Mouse (Mus musculus): ENCODE measurements around the gene Usp15.

Gene Usp15

DNA sequence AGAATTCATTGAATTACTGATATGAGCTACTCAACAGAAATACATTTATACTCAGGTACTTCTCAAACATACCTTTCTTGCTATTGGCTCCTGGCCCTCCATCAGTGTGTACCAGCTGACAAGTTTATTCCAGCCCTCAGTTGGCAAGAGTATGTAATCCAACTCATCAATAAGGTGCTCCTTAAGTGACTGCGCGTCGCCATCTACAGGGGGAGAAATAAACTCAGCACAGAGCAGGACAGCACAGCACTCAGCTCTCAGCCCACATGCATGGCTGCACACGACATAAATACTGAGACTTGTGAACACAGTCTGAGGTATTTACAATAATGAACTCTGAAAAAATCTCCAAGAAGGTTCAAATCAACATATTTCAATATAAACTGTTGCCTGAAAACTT, 21.0 kb downstream of the Usp15 start:
- no peak for DNase-seq (ENCODE audit: low spot score)

DNA sequence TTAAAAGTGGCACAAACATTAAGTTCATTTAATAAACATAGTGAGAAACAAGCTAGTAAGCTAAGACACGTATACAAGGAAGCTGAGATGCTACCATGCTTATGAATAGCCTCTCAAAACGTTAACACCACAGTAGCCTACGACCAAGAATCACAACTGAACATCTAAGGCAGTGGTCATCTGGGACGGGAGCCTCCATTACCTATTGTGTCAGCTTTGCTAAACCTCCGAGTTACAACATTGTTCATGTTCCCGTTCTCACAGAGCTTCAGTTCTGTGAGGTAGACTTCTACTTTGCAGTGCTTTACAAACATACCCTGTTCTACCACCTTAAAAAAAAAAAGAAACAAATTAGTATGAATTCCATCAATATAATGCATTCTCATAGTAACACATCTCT, 25.9 kb downstream of the Usp15 start:
- DNase-seq (ENCODE audit: low spot score): no peak

DNA sequence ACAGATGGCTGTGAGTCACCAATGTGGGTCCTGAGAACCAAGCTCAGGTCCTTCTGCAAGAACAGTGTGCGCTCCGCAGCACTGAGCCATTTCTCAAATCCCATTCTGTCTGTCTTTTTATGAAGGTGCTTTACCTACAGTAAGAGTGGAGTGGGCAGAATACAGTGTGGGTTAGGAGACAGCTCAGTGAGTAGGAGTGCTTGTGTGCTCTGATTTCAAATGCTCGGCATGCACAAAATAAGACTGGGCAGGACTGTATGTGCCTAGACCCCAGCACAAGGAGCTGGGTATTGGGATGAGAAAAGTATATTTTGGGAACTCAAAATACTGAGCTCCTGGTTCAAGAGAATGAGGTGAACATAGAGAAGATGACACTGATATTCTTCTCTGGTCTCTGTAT, 31.3 kb downstream of the Usp15 start:
- no peak for DNase-seq (ENCODE audit: low spot score)

DNA sequence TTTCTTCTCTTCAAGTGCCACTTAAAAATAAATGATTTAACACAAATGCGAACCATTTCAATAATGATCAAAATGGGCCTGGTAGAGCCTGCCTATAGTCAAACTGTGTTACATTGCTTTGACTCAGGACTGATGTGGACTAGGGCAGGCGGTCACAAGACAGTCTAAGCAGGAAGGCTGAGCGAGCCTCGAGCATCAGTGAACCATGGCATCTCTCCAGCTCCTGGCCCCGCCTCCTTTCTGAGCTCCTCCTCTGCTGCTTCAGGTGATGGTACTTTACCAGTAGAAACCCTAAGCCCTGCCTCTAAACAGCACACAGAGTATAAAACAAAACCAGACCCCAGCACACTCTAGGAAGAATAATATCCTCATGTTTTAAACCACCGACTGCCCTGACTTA, 36.3 kb downstream of the Usp15 start:
- DNase-seq (ENCODE audit: low spot score): no peak

DNA sequence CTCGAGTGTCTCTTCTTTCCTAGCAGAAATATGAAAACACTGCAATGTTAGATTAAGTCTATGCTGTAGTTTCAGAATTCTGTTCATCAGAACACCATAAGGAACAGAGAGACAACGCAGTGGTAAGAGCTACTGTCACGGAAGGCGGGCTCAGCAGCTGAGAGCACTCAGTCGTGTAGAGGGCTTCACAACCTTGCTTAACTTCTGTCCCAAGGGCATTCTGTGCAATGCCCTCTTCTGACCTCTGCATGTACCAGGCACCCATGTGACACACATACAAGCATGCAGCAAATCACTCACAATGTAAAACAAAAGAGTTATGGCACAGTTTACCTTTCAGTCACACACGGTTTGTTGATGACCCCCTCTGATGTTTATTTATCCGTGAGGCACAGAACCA, 37.5 kb downstream of the Usp15 start:
- no peak for DNase-seq (ENCODE audit: low spot score)

DNA sequence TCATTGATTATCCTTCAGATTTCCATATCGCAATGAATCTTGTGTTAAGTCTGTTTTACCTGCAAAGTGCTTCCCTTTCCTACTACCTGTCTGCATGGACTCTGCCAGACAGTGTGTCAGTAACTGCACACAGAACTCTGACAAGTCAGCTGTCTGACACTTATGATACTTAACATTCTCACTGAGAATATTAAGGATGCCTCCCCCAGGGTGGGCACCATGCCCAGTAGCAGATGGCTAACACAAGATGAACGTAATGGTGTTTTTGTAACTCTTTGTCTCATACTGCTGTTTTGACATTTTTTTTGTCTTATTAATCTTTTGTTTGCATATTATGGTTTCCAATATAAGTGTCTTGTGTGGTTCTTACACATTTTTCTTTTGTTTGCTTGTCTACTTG, 40.4 kb downstream of the Usp15 start:
- no peak for DNase-seq (ENCODE audit: low spot score)

DNA sequence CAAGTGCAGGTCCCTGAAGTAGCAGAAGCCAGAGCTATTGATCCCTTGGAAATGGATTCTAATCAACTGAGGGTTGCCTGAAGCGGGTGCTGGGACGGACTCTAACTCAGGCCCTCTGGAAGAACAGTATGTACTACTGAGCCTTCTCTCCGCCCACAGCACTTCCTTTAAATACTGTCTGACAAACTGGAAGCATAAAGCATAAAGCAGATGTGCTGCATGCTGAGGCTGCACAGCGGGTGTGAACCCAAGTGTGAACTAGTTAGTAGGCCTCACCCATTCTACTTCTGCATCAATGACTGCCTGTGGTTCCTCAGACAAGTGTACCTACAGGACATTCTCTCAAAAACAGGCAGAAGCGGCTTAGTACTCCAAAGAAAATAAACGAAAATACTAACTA, 41.0 kb downstream of the Usp15 start:
- no peak for DNase-seq (ENCODE audit: low spot score)

DNA sequence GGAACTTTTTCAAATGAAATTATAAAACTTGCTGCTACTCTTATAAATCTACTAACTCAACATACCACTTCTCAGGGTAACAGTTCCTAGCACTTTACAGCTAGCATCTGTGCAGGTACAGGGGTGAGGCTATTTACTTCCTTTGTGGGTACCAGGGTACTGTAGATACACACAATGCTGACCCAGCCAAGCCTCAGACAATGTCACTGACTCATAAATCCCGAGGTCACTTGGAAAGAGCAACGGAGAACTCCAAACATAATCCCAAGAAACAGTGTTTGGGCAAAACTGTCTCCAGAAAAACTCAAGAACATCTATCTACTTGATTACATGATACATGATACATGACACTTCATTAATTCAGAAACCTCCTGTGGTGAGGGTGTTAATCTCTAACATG, 43.5 kb downstream of the Usp15 start:
- DNase-seq (ENCODE audit: low spot score): no peak

DNA sequence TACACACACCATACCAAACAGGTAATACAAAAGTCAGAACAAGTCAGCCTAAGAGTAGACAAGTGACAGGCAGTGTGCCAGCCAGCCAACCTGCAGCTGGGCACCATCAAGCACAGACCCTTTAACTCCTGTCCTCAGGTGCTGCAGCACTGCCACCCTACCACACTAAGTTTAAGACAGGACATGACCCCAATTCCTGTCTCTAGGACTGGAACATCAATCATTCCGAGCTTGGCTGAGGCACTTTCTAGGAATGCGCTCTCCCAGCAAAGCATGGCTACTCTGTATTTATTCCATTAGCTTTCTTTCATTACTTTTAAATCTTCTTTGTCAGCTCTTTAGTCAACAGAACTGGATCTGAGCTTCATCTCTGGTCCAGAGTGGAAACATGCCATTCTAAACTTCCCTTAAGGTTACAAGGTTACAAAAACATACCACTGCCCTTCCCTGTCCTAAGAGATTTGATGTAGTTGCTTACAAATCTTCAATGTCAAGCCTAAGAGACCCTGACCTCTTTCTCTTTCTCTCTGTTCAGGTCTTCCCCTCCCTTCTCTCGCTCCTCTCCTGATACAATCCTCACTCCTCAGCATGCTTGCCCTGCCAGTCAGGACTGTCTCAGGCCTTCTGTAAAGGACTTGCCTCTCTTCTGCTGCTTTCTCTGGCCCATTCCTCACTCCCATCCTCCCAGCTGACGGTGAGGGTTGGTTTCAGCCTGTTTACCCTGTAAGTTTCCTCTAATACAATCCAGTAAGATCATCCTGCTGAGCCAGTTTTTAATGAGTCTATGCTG, 48.6 kb downstream of the Usp15 start:
- DNase-seq (ENCODE audit: low spot score): no peak

DNA sequence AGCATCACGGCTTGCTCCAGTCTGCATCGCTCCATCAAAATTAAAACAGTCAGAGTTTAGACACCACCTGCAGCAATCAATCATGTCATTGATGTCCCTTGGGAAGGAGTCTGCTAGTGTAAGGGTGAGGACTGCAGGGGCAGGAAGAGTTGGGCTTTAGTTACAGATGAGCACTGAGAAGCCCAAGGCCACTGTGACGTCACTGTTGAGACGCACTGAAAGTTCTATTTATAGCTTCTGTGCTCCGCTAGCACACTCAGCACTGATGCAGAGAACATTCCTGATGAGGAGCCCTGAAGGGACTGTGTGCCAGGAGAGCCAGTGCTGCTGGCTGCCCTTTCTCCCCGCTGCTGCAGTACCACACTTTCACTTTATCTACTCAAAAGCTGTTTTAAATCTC, 49.6 kb downstream of the Usp15 start:
- no peak for DNase-seq (ENCODE audit: low spot score)

DNA sequence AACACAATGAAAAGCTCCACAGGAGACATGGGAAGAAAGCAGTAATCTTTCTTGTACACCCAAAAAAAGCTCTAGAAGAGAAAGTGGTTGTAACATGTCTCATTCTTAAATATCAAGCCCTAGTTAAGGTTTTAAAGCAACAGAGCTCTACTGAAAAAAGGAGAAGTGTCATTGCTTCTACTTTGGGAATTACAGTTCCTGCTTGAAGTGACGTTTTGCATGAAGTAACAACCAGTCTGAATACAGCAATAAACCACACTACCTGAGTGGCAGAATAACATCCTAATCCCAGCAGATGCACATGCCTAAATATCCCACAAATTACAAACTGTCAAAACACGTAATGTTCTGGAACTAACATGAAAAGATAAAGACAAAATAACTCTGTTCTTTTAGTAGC, 50.4 kb downstream of the Usp15 start:
- DNase-seq (ENCODE audit: low spot score): no peak

DNA sequence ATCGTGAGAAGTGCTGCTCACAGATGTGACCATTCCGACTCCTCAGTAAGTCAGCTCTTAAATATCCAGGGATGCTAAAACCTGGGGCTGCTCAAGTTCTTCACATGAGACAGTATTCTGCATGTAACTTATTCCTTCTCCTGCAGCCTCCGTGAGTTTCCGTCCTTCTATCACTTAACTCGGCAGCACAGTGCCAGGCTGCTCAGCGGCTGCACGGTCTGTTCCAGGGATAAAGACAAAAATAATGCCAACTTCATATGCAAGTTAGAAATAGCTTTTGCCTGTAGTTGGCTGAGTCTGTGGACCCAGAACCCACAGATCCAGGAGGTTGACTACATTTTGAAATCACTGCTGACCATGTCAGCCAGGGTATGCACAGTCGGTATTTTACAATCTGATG, 52.5 kb downstream of the Usp15 start:
- DNase-seq (ENCODE audit: low spot score): no peak

DNA sequence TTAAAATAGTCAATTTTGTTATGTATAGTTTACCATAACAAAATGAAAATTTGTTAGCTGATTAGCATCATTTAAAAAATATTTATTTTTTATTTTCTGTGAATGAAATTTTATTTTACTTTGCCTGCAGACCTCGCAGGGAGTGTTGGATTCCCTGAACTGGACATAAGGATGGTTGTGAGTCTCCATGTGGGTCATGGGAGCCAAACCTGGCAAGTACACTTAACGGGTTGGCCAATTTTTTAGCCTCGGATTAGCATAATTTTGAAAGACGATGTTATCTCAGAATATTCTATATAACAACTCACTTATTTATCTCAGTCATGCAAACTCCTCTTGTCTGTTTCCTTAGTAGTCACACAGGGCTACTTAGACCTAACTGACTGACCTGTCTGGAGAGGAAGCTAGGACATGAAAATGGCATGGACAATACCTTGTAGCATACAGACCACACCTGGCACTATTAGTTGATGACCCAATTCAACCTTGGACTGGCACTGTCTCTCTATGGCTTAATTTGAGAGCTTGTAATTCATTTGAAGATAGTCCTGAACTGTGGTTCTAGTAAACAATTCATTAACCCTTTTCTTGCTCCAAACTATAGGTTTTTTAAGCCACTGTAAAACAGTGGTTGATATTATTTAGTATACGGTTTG, 54.3 kb downstream of the Usp15 start:
- no peak for DNase-seq (ENCODE audit: low spot score)

DNA sequence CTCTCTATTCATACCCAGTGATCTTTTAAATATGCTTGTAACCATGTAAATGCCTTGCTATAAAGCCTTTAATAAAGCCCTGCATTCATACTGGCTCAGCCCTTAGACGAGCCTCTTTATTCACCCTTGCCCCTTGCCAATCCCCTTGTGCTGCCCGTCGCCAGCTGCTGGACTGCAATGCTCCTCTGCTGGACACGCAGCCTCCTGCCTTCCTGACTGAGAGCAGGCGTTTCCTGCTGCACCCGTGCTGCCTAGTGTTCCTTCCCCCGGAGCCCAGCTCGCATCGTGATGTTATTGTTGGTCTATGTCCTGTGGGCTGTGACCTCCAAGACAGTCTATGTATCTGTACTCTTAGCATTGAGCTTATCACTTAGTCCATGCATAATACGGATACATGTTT, 61.0 kb downstream of the Usp15 start:
- no peak for DNase-seq (ENCODE audit: low spot score)

DNA sequence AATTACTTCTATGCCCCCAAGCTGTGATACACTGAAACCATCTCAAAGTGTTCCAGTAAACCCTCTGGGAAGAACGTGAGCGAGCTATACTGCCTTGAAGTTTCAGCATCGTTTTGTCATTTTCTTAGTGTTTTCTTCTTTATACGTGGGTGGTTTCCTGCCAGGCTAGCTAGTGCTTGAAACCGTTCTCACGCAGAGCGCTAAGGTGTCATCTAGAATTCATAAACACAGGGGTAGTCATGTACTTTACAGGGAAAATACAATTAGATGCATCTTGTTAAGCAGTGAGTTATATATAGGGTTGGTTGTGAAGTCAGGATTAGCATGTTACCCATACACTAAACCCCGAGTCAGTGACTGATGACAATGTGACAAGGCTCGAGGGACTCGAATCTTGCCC, 65.3 kb downstream of the Usp15 start:
- DNase-seq (ENCODE audit: low spot score): no peak

DNA sequence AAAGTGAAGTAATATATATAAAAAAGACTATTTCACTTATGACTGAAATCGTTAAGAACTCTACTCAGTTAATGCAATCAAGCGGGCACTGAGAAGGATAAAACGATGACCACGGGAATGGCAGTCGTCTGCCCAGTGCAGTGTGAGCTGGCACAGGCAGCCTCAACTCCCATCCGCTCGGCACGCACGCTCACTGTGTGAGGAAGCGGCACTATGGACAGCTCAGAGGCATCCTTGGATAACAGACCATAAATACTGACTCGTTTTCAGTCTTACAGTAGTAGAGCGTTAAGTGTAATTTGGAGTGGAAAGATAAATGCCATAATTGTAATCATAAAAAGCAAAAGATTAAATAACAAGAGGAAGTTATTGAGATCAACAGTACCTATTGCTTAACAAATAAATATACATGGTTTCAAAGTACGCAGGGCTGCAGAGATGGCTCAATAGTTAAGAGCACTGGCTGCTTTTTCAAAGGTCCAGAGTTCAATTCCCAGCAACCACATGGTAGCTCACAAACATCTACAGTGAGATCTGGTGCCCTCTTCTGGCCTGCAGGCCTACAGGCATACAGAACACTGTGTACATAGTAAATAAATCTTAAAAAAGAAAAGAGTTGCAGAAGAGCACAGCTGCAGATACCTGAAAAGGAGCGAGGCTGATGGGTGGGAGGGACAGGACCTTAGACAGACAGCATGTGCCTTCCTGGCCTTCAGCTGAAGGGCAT, 76.0 kb downstream of the Usp15 start:
- DNase-seq (ENCODE audit: low spot score): no peak

DNA sequence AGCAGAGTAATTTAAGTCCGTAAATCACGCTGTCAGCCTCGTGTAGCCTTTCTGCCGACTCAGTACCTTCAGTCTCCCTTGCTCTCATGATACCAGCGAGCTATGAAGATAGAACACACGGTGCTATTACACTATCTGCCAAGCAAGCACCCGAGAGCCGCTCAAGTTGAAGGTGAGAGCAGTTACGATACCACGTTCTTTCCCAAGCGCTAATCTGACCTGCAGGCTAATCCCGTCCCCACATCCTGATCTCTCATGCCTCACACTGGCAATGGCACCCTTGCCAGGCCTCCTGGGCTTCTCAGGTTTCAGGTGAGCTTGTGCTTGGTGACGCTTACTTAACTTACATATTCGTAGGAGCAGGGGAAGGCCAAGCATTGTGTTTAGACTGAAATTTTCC, 79.9 kb downstream of the Usp15 start:
- DNase-seq (ENCODE audit: low spot score): no peak

DNA sequence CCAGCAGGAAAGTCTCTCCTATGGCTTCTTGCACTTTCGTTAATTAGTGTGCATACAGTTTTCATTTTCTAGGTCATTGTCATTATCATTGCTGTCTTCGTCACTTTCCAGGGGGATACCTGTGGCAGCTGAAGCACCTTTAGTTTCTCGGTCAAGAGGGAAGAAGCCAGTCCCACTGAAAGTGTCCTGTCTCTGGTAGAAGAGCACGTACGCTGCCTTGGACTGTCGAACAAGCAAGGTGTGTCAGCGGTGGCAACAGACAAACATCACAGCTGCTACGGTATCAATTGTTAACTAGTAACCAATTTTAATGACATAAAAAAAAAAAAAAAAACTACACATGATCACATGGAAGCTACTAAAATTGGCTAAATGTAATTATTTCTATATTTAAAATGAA, 83.3 kb downstream of the Usp15 start:
- DNase-seq (ENCODE audit: low spot score): no peak

DNA sequence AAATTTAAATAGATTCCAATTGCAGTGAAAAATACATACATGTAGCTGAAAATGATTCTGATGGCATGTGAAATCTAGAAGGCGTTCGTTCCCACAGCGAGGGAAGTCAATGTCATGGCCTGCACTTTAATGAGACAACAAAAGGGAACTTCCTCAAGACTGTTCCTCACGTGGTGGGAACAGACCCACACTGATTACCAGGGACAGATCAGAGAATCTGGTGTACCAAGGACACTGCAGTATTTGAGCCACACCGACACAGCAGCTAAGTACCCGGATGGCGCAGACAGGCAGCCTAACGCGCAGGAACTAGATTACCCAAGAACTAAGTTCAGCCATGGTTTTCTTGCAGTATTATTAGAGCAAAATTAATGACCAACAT, 84.0 kb downstream of the Usp15 start:
- DNase-seq (ENCODE audit: low spot score): no peak

DNA sequence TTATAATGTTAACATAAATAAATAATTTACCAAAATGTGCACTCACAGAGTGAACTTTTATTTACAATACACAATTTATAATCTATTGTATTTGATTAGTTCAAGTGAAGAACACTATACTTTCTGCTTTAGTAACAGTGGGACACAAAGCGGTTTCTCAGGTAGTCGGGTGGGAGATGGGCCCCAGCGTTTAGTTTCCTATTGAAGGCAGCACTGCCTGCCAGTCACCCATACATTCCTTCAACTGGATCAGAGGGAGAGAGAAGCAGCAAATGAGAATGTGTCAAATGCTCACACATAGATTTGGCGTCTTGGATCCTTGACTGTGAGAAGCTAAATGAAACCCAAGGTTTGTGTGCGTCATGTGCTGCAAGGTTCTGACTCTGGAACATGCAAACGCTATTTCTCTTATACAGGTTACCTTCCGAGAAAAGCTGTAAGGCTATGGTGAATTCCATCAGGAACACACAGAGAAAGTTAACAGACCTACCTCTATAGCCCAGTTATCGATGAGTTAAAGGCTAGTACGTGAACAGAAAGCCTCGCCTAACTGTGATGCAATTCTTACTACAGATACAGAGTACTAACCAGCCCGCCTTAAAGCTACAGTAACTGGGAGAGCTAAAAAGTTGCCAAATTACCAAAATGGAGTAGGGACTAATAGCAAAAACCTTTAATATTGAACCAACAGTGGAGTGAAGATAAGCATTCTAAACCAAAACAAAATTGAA, 84.6 kb downstream of the Usp15 start:
- no peak for DNase-seq (ENCODE audit: low spot score)

DNA sequence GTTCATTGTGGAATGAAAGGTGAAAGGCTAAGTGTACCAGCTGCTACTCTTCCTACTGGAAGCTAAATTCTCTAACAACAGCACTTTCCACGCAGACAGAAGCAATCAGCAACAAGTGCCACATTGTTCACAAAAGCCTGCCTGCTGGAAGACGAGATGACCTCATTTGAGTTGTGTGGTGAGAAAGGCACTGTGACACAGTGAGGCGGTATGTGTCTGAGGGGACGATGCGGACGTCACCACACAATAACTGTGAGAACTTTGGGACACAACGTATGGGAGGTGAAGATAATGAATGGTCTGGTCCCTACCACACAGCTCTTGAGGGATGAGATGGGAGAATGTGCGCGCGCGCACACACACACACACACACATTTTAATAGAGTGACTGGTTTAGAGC, 86.2 kb downstream of the Usp15 start:
- DNase-seq (ENCODE audit: low spot score): no peak

DNA sequence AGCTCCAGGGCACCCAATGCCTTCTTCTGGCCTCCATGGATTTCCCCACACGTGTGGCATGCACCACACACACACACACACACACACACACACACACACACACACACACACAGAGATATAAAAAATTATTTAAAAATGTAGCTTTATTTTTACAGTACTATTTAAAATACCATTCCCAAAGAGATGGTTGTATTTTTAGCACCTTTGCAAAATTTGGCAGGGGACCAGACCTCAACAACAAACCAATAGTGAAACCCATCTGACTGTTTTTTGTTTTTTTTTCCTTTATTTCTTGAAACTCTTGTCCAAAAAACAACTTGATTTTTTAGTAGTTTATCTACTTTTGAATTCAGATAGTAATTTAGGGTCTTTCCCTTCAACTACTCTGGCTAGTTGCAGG, 88.3 kb downstream of the Usp15 start:
- no peak for DNase-seq (ENCODE audit: low spot score)

DNA sequence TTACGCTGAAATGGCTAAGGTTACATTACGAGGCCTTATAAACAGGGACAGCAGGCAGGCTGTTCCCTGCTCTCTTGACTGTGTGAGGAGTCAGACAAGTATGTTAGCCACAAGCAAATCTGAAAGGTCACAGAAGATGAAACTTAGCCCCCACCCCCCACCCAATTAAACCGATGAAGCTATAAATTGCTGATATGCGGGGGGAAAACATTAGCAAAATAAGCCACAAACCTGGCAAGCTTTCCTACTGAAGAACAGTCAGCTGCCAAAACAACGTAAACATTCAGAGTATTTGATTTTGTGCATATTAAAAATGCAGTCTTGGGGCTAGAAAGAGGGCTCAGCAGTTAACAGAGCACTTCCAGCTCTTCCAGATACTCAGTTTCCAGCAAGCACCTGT, 88.7 kb downstream of the Usp15 start:
- no peak for DNase-seq (ENCODE audit: low spot score)
